Mouse (Mus musculus): ENCODE data around the gene Rec8.

DNA sequence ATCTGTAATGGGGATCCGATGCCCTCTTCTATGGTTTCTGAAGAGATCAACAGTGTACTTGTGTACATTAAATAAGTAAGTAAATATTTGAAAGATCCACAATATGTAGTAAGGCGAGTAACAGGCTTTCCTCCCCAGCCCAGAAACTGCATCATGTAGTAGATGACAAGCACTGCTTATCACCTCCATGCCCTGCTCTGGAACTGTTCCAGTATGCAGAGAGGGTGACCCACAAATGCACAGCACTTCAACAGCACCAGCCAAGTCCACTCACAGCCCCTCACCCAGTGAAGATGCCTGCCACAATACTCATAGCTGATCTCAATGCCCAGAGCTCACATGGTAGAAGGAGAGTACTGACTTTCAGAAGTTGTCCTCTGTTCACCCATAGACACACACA, 47.2 kb upstream of the Rec8 start:
- TF ChIP-seq CTCF (IDR thresholded peaks at IDR 0.05; ENCODE audit: low read depth, low read length) = no peak
- TF ChIP-seq POLR2A (IDR thresholded peaks at IDR 0.05; ENCODE audit: extremely low read depth, insufficient read depth, low read length) = no peak
